Mouse (Mus musculus): ENCODE results near the gene Dcpp3.
A peak's percentile ranks its signal among the peaks of the same experiment; 100 is the strongest.
"Not testable (repeated sequence)": the region's sequence is repeated elsewhere in the genome, so short reads cannot be mapped to it uniquely, and the experiment has no call there.

The Dcpp3 gene

GRCm38 (mm10) chr17:23917158-23917557 lies at the start of gene Dcpp3:
Dcpp3 (plus strand) TSS chr17:23917458.
- DNase-seq (ENCODE audit: low spot score): not testable (repeated sequence)

GRCm38 (mm10) chr17:23867756-23868155 lies 49.5 kb upstream of the Dcpp3 start, which contains the start of gene Prss21:
Prss21 (plus strand) TSS chr17:23868056.
- no peak for DNase-seq (ENCODE audit: low spot score)

DNA sequence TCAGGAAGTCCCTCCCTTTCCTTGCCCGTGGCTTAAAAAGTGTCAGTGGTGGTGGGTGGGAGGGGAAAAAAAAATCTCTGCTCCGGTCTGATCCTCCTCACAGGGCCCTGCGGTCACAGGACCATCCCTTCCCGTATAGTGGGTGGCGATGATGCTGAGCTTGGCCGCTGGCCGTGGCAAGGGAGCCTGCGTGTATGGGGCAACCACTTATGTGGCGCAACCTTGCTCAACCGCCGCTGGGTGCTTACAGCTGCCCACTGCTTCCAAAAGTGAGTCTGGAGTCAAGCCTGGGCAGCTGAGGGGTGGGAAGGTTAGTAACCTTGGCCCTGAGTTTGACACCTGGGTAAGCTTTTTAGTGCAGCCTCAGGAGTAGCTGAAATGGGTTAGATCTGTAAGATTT lies 48.7 kb upstream of the Dcpp3 start:
- no peak for DNase-seq (ENCODE audit: low spot score)

DNA sequence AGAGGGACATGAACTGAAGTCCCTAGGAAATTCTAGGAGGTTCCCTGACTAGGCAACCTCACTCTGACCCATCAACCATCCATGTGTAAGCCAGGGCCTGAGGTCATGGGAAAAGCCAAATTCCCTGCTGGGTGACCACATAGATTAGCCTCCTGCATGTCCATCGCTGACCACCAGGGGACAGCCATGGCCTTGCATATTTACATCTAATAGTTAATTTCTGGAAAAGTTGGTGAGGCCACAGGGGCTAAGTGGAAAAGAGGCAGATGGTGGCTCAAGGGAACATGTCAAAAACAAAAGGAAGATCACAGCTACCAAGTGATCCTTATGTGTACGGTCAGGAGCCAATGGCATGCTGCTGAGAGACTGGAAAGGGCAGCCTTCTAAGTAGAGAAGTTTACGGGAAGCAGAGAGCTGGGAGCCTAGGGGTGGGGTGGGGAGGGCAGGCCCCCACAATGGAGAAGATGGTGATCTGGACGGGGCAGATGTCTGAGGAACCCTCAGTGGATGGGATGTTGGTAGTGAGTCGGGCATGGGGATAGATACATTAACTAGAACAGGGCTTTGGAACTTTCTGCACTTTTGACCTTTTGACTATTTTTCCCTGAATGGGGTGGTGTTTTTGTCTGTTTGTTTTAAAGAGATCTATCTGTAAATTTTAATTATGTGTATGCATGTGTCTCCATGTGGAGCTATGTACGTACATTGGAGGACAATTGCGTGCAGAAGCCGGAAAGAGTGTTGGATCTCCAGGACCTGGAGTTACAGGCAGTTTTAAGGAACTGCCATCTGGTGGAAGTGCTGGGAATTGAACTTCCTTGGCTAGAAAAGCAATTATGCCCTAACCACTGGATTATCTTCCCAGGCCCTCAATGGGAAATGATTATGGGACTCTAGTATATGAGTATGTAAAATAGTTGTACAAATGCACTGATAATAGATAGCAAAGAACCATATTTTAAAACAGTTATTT lies 43.1 kb upstream of the Dcpp3 start:
- DNase-seq (ENCODE audit: low spot score): no peak

GRCm38 (mm10) chr17:23876741-23877140 lies 40.5 kb upstream of the Dcpp3 start:
- DNase-seq (ENCODE audit: low spot score): no peak

DNA sequence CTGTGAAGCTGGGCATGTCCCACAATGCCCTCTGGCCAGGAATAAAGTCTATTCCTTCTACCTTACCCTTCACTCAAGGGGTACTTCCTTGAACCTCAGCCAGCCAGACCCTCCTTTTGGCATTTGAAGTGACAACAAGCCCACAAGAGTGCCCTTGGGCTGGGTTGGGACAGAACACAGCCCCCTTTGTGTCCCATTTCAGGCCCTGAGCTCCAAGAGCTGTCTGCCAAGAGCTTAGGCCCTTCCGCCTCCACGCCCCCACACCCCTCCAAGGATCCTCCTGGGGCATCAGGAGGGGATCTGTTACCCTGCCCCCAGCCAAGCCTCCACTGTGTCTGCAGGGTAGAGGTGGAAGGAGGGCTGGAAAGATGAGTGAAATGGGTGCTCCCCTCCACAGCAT lies 40.1 kb upstream of the Dcpp3 start:
- DNase-seq (ENCODE audit: low spot score): no peak

- DNase-seq (ENCODE audit: low spot score): not testable (repeated sequence)
Observed at GRCm38 (mm10) chr17:23880576-23880975, 36.7 kb upstream of the Dcpp3 start, which contains the start of the genes Dcpp1 and Dcpp2. Dcpp1 (plus strand) TSS chr17:23880876. Dcpp2 (plus strand) TSS chr17:23880880.

DNA sequence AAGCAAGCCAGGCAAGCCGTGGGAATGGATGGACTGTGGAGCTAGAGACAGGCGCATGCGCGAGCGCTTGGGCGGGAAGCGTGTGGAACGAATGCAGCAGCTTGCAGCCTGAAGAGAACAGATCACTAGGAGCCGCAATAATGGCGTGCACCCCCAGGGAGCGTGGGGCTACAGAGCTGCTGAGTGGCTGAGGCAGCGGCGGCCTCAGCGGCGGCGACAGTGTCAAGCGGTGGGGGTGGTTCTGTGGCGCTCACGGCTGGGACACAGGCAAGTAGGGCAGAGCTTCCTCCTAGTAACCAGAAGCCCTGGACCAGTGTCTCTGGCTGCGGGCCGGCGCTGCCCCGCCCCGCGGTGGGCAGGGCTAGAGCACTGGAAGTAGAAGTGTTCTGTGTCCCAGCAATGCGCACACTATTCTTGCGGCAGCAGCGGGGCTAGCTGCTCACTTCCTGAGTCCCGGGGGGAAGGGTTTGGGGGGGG lies 7.3 kb downstream of the Dcpp3 start:
- DNase-seq (ENCODE audit: low spot score): peak; percentile 80

GRCm38 (mm10) chr17:23925090-23925493 lies 7.8 kb downstream of the Dcpp3 start:
- peak; percentile 49 for DNase-seq (ENCODE audit: low spot score)

- no peak for DNase-seq (ENCODE audit: low spot score)
Observed at GRCm38 (mm10) chr17:23931157-23931556, 13.9 kb downstream of the Dcpp3 start.

GRCm38 (mm10) chr17:23941372-23941771 lies 24.1 kb downstream of the Dcpp3 start, which contains the start of gene Sbp:
Sbp (plus strand) TSS chr17:23941672.
- DNase-seq (ENCODE audit: low spot score): no peak

DNA sequence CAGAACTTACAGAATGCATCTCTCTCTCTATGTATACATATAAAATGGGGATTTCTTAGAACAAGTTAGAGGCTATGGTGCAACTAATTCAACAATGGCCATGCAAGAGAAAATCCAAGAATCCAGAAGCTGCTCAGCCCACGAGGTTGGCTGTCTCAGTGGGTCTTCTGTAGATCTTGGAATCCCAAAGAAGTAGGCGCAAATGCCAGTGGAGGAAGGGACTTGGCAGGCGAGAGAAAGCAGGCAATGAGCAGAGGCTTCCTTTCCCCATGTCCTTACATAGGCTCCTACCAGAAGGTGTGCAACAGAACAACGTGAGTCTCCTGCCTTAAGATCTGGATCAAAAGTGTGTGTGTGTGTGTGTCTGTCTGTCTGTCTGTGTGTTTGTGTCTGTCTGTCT lies 30.2 kb downstream of the Dcpp3 start:
- not testable (repeated sequence) for DNase-seq (ENCODE audit: low spot score)

- DNase-seq (ENCODE audit: low spot score): no peak
Observed at GRCm38 (mm10) chr17:23949068-23949467, 31.8 kb downstream of the Dcpp3 start.

- DNase-seq (ENCODE audit: low spot score): not testable (repeated sequence)
Observed at GRCm38 (mm10) chr17:23950828-23951227, 33.6 kb downstream of the Dcpp3 start.

DNA sequence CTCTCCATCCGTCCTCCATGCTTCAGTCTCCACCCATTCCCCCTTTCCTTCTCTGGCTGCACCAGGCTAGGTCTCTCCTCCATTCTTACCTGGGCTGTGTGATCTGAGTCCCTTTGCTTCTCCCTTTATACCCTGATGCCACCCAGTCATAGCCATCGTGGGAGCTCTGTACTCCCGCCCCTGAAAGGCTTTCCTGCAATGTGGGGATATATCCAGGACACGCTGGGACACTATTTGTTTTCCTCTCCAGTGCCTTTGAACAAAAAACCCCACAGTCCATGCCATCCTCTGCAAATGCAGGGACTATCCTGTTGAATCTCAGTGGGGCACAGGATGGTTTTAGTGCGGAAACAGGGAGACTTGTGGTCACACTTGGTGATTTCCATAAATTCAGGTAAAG lies 37.9 kb downstream of the Dcpp3 start, which contains the start of gene Sbpl:
Sbpl (minus strand) TSS at position 101 of the 400 bp plus-strand sequence.
- no peak for DNase-seq (ENCODE audit: low spot score)

GRCm38 (mm10) chr17:23960084-23960738 lies 43.0 kb downstream of the Dcpp3 start:
- DNase-seq (ENCODE audit: low spot score): peak; percentile 59

GRCm38 (mm10) chr17:23961573-23962122 lies 44.4 kb downstream of the Dcpp3 start:
- no peak for DNase-seq (ENCODE audit: low spot score)

- no peak for DNase-seq (ENCODE audit: low spot score)
Observed at GRCm38 (mm10) chr17:23965805-23966425, 48.7 kb downstream of the Dcpp3 start.

DNA sequence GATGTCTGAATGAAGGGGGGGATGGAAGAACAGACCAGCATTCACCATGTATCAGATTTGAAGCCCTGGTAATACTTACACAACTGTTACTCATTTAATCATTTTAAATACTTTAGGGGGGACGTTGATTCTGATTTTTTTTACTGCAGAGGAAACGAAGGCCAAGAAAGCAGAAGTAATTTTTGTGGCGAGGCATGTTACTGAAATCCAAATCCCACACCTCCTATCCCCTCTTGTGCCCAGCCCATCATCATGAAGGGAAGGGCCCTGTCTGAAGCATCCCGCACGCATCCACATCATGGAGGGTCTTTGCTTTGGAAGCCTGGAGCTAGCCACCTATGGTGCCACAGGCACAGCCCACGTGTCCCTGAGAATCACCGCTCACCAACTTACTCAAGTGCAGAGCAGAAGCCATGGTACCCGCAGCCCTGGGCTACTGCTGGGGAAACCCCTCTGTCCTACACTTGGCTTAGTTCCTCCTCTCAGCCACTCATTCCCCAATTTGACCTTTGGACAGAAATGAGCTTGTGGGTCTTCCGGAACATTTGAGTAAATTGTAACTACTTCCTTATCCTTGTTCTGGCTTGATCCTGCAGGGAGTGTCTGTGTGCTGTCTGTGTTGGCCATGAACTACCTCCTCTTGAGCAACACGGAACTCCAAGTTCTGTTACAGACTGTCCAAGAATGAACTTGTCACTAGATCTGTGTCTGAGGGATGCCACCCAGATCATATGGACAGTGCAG lies 49.6 kb downstream of the Dcpp3 start:
- DNase-seq (ENCODE audit: low spot score): no peak

- no peak for DNase-seq (ENCODE audit: low spot score)
Observed at GRCm38 (mm10) chr17:23968780-23969179, 51.5 kb downstream of the Dcpp3 start.
